Mouse (Mus musculus) ovary, postnatal 10 days (tissue): Measurements from ENCODE around the gene Rhbg.
A peak's percentile ranks its signal among the peaks of the same experiment; 100 is the strongest.

Source experiments
- DNase-seq: peaks from one replicate; pipeline ENCODE4 v3.0.0; 2022; ENCODE audit warnings: low spot score

The Rhbg gene

DNA sequence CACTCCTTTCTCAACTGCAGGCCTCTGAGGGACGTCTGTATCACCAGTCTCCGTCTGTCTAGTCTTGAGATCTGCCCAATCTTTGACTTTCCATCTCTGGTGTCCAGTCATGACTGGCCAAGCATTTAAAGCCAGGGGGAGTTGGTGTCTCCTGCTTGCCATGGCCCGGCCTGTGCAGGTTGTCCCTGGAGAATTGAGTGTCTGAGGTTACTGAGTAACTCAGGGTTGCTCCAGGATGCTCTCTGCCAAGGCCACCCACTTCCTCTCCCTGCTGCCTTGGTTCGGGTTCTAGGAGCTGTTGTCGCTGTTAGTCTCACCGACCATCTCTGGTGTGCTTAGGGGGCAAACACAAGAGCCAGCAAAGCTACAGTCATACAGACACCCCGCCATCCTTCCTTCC lies 1.9 kb upstream of the Rhbg start:
- no peak for DNase-seq

DNA sequence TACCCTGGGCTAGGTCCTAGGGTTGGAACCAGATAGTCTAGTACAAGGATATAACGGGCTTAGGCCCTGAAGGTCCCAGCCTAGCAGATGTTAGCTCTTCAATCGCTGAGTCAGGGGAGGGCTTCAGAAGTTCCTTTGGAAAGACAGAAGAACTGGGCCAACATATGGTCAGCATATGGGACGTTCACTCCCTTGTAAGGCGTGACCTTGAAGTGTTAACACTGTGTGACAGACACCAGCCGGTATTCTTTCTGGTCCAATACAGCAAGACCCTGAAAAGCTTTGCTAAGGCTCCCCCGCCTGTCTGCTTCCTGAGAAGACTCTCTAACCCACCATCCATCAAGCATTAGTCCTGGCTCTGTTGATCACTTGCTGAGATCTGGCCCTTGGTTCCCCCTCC lies 1.4 kb upstream of the Rhbg start:
- no peak for DNase-seq

DNA sequence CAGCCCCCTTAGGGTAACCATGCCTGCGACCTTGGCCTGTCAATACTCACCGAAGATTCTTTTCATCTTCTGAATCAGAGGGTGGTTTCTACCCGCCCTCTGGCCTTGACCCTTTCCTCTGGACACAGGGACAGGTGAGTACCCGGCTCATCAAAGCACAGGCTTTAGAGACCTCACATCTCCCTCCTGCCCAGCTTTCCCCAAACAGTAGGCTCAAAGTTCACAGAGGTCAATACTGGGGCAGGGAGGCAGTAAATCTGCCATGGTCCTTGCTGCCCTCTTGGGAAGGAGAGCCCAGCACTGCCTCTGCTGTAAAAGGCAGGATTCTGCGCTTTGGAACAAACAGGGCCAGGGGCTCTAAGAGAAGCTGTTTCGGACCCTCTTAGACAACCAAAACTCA lies 1.8 kb downstream of the Rhbg start:
- no peak for DNase-seq

- DNase-seq: no peak
Measured at GRCm38 (mm10) chr3:88248406-88248805, 6.1 kb downstream of the Rhbg start.

DNA sequence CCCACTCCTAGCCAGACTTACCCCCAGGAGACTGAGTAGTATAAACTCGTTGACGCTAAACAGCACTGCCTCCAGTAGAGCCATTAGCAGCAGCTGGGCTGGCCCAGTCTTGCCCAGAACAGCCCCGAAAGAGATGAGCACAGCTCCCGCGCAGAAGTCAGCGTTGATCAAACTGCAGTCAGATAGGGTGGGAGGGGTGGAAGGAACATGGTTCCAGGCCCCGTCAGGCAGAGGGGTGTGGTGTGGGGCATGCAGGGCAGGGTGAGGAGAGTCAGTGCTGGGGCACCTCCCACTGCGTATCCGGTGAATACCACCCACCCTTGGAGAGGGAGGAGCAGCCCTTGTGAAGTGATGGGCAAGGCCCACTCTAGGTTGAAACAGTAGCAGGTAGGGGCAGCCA lies 6.8 kb downstream of the Rhbg start:
- no peak for DNase-seq

DNA sequence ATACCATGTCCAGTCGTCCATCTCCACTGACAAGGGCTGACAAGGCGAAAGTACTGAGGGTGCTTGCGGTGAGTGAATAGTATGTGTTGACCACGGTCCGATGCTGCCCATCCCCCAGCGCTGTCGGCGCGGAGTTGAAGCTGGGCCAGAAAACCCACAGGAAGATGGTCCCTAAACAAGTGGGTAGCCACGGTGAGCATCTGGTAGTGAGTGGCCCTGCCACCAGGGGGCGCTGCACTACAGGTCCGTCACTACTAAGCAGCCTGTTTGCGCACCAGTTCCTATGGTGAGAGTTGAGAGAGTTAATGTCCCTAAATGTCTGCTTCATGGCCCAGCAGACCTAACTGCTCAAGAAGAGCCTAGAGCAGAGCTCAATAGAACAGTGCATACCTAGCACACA lies 8.7 kb downstream of the Rhbg start:
- DNase-seq: peak; percentile 34

DNA sequence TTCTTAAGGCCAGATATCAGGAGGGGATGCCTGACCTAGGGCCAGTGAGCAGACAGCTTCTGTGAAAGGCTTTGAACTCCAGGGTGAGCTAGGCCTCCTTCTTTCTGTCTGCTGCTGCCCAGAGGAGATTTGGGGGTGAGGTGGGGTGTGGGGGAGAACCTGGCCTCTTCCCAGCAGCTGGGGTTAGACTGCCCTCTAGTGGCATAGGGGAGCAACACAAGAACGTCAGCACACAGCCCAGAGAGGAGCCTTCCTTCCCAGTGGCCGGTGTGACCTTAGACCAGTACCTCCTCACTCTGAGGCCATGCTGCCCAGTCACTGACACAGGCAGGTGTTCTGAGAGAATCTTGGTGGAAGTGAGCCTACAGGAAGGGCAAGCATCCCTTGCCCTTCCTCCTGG lies 10.4 kb downstream of the Rhbg start:
- DNase-seq: no peak

GRCm38 (mm10) chr3:88242531-88242930 lies 12.0 kb downstream of the Rhbg start:
- no peak for DNase-seq

DNA sequence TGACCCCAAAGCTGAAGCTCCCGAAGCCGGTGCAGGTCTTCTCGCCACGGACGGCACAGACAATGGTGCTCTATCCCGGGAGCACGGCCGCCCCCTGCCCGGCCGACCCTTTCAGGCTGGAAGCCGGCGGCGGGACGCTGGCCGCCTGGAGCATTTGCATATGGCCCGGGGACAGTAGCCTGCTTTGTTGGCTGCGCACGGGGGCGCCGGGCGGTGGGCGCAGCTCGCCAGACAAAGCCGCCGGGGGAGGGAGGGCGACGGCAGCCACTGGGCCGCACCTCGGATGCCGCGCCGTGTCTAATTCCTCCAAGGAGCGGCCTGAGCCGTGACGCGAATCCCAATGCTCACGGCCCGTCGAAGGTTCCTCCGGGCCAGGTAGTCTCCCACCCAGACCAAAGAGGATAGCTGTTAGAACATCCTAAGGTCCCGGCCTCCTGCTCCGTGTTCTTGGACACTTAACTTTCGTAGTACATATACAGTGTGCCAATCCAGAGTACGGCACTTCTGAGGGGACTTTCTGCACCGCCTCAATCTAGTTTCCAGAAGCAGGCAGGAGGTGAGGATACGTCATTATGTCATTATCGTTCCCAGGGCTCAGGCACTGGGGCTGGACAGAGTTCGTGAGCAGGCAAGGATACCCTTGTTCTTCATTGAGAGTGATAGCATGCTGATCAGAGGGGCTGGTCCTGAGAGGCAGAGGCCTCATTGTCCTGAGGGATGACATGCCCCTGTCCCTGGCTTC lies 13.3 kb downstream of the Rhbg start:
- no peak for DNase-seq

DNA sequence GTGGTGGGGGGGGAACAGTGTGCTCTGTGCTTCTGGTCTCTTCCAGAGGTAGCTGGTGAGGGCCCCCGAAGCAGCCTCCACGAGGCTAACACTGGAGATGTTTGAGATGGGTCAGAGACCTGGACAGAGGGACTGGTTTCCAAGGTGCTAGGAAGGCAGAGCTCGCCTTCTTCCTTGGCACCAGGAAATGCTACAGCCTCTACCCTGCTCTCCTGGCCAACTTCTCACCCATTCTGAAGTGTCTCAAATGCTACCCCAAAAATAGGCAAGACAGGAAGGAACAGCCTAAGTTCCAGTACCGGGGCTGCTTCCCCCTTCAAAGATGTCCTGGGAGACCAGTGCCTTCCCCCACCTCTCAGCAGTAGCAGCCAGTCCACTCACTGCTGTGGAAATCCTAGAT lies 15.1 kb downstream of the Rhbg start:
- no peak for DNase-seq

- DNase-seq: no peak
Measured at GRCm38 (mm10) chr3:88238866-88239391, 15.6 kb downstream of the Rhbg start.

- DNase-seq: no peak
Measured at GRCm38 (mm10) chr3:88237556-88238194, 16.8 kb downstream of the Rhbg start.

GRCm38 (mm10) chr3:88237161-88237555 lies 17.4 kb downstream of the Rhbg start:
- no peak for DNase-seq

- no peak for DNase-seq
Measured at GRCm38 (mm10) chr3:88235616-88236015, 18.9 kb downstream of the Rhbg start.

DNA sequence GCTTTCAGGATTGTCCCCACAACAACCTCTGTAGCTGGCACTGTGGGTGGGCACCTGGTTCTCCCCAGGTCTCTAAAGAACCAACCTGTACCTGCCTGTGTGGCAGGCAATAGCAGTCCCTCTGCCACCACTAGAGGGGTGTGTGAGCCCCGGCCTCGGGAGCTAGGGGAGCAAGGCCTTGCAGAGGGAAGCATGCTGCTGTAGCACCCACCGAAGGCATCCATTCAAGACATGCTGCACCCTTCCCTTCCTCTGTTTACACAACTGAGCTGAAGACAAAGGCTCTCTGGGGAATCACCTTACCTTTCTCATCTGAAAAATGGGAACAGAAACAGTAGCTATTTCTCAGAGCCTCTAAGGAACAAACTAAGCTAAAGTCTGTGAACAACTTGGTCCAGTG lies 19.3 kb downstream of the Rhbg start:
- no peak for DNase-seq

DNA sequence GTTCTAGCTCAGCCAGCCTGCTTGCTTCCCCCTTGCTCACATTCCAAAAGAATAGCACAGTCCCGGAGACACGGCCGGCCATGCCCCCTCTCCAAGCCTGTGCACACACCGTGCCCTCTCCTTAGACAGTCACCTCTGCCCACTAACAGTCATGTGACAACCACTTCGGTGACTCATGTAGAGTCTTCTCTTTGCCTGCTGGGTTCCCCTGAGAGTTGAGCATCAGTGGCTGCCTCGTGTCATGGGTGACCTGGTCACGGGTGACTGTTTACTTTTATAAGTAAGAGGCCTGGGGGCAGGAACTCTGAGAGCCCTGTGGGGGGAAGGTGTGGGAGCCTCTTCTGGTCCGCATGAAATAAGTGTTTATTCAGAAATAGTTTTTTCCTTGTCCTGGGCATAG lies 20.5 kb downstream of the Rhbg start:
- DNase-seq: no peak

DNA sequence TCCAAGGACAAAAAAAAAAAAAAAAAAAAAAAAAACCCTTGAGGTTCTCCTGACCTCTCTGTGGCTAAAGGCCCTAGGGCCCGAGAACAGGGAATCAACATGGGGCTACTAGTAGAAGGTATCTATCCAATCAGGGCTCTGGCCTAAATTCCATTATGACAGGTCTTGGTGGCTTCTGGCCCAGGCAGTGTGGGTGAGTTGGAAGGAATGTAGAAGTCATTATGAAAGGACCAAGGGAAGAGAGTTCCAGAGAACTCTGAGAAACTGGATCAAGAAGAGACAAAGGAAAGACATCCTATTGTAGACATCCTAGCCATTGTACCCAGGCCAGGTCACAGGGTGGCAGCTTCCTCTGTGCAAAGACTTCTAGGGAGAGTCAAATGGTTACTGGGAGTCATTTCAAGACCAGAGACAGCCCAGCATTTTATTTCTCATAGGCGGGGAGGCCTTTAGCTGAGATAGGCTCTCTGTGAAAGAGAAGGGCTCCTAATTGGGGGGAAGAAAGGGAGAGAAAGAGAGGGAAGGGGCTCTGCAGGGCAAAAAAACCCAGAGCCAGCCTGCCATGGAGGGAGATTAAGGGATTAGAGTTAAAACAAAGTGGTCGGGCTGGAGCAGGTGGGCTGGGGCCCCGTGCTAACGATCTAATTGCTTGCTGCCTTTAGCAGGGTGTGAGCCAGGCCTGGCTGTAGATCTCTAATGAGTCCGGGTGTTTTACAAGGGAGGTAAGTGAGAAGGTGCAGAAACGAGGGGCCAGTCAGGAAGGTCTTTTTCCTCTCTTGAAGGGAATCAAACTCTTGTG lies 21.5 kb downstream of the Rhbg start:
- DNase-seq: no peak

GRCm38 (mm10) chr3:88232301-88232702 lies 22.2 kb downstream of the Rhbg start:
- DNase-seq: no peak

GRCm38 (mm10) chr3:88231061-88231641 lies 23.4 kb downstream of the Rhbg start:
- no peak for DNase-seq

GRCm38 (mm10) chr3:88230262-88231047 lies 24.1 kb downstream of the Rhbg start:
- no peak for DNase-seq

GRCm38 (mm10) chr3:88229526-88229925 lies 25.0 kb downstream of the Rhbg start:
- DNase-seq: no peak

DNA sequence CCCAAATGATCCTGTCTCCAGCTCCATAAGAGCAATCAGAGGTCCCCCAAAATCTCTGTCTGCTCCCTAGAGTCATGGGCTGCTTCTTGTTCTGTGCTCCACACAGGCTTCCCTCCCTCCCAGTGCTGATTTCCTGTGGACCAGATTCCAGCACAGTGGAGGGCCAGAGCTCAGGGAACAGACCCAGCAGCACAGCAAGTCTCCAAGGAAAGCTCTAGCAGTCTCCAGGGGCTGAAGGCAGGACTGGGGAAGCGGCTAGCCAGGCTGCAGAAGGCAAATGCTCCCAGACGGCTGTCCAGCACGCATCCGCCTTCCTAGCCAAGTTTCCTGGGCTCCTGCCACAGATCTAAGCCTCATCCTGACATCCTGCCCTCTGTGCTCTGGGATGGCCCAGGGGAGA lies 25.6 kb downstream of the Rhbg start:
- no peak for DNase-seq
